Mouse (Mus musculus): Measurements from ENCODE around the gene Immt.
"Not testable (repeated sequence)": the region's sequence is repeated elsewhere in the genome, so short reads cannot be mapped to it uniquely, and the experiment has no call there.

The Immt gene

GRCm38 (mm10) chr6:71867751-71868150 is 36.6 kb downstream of the Immt start:
- no peak for DNase-seq

- no peak for DNase-seq
These were observed 37.7 kb downstream of the Immt start for GRCm38 (mm10) chr6:71868809-71869208.

- no peak for DNase-seq
These were observed 40.3 kb downstream of the Immt start for GRCm38 (mm10) chr6:71871396-71871795.

- no peak for DNase-seq
These were observed 47.0 kb downstream of the Immt start for GRCm38 (mm10) chr6:71877965-71878760.

- no peak for DNase-seq
These were observed 62.1 kb downstream of the Immt start for GRCm38 (mm10) chr6:71893263-71893662.

GRCm38 (mm10) chr6:71907702-71908235 is 76.6 kb downstream of the Immt start:
- DNase-seq: no peak

GRCm38 (mm10) chr6:71908481-71909381 is 77.6 kb downstream of the Immt start, which contains the start of the genes Ptcd3 and Polr1a:
Gene Ptcd3 (minus strand): TSS chr6:71908750.
Gene Polr1a (plus strand): TSS chr6:71909053.
- peak; percentile 95 for DNase-seq

GRCm38 (mm10) chr6:71909384-71909783 is 78.3 kb downstream of the Immt start:
- DNase-seq: no peak

GRCm38 (mm10) chr6:71909840-71910239 is 78.7 kb downstream of the Immt start:
- DNase-seq: no peak

- no peak for DNase-seq
These were observed 80.7 kb downstream of the Immt start for GRCm38 (mm10) chr6:71911686-71912450.

GRCm38 (mm10) chr6:71920752-71921151 is 89.6 kb downstream of the Immt start:
- no peak for DNase-seq

- DNase-seq: not testable (repeated sequence)
These were observed 94.1 kb downstream of the Immt start for GRCm38 (mm10) chr6:71925233-71925632.
